15 mouse cellular contexts compared by ENCODE assay signal in the genomic region with DNA sequence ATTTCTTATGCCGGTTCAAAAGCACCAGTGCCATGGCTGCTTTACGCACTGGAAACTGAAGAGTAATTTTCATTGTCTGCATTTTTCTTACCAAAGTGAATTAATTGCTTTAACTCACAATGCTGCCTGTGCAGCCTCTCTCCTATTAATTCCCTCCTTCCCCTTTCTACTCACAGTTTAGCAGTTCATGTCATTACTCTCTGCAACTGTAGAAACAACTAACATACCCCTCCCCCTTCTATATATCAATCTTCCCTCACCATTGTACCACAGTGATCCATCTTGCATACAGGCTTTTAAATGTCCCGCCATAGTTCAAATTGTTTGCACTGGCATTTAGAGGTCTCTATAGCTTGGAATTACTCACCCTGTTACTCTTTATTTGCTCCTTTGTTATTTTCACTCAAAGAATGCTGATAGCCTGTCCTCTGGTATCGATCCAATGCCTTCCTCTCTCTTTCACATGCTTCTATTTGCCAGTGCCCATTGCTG.
"Had no signal": no experiment of that assay in that cellular context is flagged by ENCODE, and none has a peak within 500 bp of the region (broad histone marks: within the 10 kb centered on the region; RNA-seq: fewer than 3 reads in every experiment).

No protein-coding gene starts in this region.

- H3K4me1 ChIP-seq: limb, embryonic 15.5 days; liver, embryonic 12.5 days; megakaryocyte, embryonic 14.5 days; midbrain, embryonic 12.5 days had no signal

- H3K27ac ChIP-seq: kidney, postnatal 0 days; limb, embryonic 15.5 days; liver, embryonic 12.5 days; midbrain, embryonic 12.5 days had no signal

- H3K4me2 ChIP-seq: limb, embryonic 15.5 days; liver, embryonic 12.5 days; lung, embryonic 14.5 days; midbrain, embryonic 12.5 days had no signal

- H3K36me3 ChIP-seq: limb, embryonic 15.5 days; liver, embryonic 12.5 days; midbrain, embryonic 12.5 days had no signal

- ATAC-seq: liver, embryonic 12.5 days had no signal

- H3K9ac ChIP-seq: limb, embryonic 15.5 days; liver, embryonic 12.5 days; lung, embryonic 14.5 days; midbrain, embryonic 12.5 days had no signal

- H3K27me3 ChIP-seq: limb, embryonic 15.5 days; liver, embryonic 12.5 days; megakaryocyte, embryonic 14.5 days; midbrain, embryonic 12.5 days had no signal

- H3K4me3 ChIP-seq: limb, embryonic 15.5 days; liver, embryonic 12.5 days; megakaryocyte, embryonic 14.5 days; midbrain, embryonic 12.5 days had no signal

- DNase-seq: kidney, adult 9 months; kidney, postnatal 36 days; layer of hippocampus, adult 9-11 months; layer of hippocampus, postnatal 36 days; lung, embryonic 14.5 days; lung, postnatal 10 days; lung, postnatal 4 days; right cerebral cortex, postnatal 14 days; thymus, adult 18-20 months; thymus, postnatal 14 days had no signal

- H3K9me3 ChIP-seq: limb, embryonic 15.5 days; liver, embryonic 12.5 days; midbrain, embryonic 12.5 days had no signal
